Mouse (Mus musculus) heart, embryonic 16.5 days (tissue): ENCODE measurements around the gene Mllt3. TPM values are rescaled to one million over a fixed set of nuclear protein-coding genes. Genes with fewer than 3 reads are reported as not detected.

ENCODE experiments used
- ATAC-seq: fragments of 200-750 bp; cut with Nextera tagmentation; replicated peaks from 2 replicates; pipeline ENCODE4 v1.8.0; 2017; ENCODE audit warnings: moderate number of reproducible peaks; ENCODE audit not compliant: insufficient read depth, low FRiP score; ENCODE audit errors: extremely low read depth
- H3K27ac ChIP-seq: fragments of 300-500 bp; sonication (generic); 2 replicates; pipeline ENCODE4 v1.5.1; 2014; ENCODE audit warnings: mild to moderate bottlenecking, low read length, control low read depth, moderate library complexity
- H3K27me3 ChIP-seq: fragments of 300-500 bp; sonication (generic); 2 replicates; pipeline ENCODE4 v1.6.1; 2014; ENCODE audit warnings: low read length, mixed read lengths; ENCODE audit not compliant: control insufficient read depth, insufficient read depth
- H3K36me3 ChIP-seq: fragments of 300-500 bp; sonication (generic); 2 replicates; pipeline ENCODE4 v1.6.1; 2014; ENCODE audit not compliant: control insufficient read depth, insufficient read depth
- H3K4me1 ChIP-seq: fragments of 300-500 bp; sonication (generic); 2 replicates; pipeline ENCODE4 v1.6.1; 2014; ENCODE audit warnings: low read length, mixed read lengths; ENCODE audit not compliant: control insufficient read depth, insufficient read depth
- H3K4me2 ChIP-seq: fragments of 300-500 bp; sonication (generic); 2 replicates; pipeline ENCODE4 v1.6.1; 2014; ENCODE audit warnings: low read depth, mild to moderate bottlenecking, control low read depth, low read length
- H3K4me3 ChIP-seq: fragments of 300-500 bp; sonication (generic); 2 replicates; pipeline ENCODE4 v1.5.1; 2014; ENCODE audit warnings: mild to moderate bottlenecking, control low read depth, low read length
- H3K9ac ChIP-seq: fragments of 300-500 bp; sonication (generic); 2 replicates; pipeline ENCODE4 v1.6.1; 2014; ENCODE audit warnings: low read length, control low read depth
- H3K9me3 ChIP-seq: fragments of 300-500 bp; sonication (generic); replicated peaks from 2 replicates; pipeline ENCODE4 v1.6.1; 2016; ENCODE audit warnings: low read length; ENCODE audit not compliant: control insufficient read depth
- WGBS: fragments of 180-500 bp; shearing (Covaris S2); extraction: QIAGEN DNeasy Blood & Tissue Kit; methylation state at CpG from one replicate; pipeline ENCODE4 v1.1.7; 2014; 5-methylcytosine and 5-hydroxymethylcytosine counted together
- polyA plus RNA-seq: library from polyadenylated mRNA; unstranded; fragments of >200 nt; fragmentation: Nextera tagmentation; extraction: Ambion mirVana; gene quantifications from 2 replicates; pipeline ENCODE4 v1.2.1, GENCODE M21; 2015

The Mllt3 gene
- polyA plus RNA-seq, 1 experiment from 2014 or later: 23.2 TPM

DNA sequence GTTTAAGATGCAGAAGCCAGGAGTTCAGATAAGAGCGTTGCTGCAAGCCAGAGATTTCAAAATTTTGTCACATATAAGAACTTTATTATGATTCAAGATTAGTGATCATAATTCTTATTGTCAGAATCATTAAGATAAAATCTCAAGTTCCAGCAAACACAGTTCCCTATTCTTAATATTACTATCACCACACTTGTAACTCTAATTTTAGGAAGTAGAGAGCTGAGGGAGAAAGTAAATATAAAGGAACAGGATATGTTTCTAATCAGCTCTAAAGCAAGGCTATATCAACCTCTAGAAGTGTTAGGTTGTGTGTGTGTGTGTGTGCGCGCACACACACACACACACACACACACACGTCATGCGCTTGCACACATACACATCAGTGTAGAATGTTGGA lies 170.0 kb downstream of the Mllt3 start:
- Histone ChIP-seq H3K4me3 (no peak overlapping the region), H3K27me3 (no peaks in the 10 kb centered on the region), H3K9me3 (no peaks in the 10 kb centered on the region), H3K4me2 (no peak overlapping the region), H3K36me3 (no peaks in the 10 kb centered on the region), H3K27ac (no peak overlapping the region), H3K9ac (no peak overlapping the region), H3K4me1 (no peaks in the 10 kb centered on the region)
- ATAC-seq: no peak
- 85% methylated on average over 5 of the region's 5 CpGs for WGBS

DNA sequence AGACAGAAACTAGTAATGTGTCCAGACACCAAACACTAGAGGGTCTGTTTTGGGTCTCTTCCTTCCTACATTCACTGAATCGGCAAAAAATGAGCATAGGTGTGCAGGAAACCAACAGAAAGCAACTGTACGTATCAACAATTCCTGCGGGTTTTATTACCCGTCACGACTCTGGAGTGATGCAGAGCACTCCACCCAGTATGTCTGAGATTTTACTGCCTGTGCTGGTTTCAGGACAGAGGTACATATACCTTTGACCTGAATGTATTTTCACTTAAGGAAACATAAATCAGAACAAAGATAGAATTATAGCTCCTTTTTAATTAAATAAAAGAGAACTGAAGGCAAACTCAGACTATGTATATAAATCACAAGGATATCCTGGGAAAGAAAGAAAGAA lies 172.4 kb downstream of the Mllt3 start:
- 89% methylated on average over 5 of the region's 5 CpGs for WGBS
- H3K4me3 ChIP-seq: no peak overlapping the region
- H3K36me3 ChIP-seq: no peaks in the 10 kb centered on the region
- no peaks in the 10 kb centered on the region for H3K27me3 ChIP-seq
- H3K4me2 ChIP-seq: no peak overlapping the region
- ATAC-seq: no peak
- no peak overlapping the region for H3K9ac ChIP-seq
- no peak overlapping the region for H3K27ac ChIP-seq
- no peaks in the 10 kb centered on the region for H3K4me1 ChIP-seq
- H3K9me3 ChIP-seq: no peaks in the 10 kb centered on the region

DNA sequence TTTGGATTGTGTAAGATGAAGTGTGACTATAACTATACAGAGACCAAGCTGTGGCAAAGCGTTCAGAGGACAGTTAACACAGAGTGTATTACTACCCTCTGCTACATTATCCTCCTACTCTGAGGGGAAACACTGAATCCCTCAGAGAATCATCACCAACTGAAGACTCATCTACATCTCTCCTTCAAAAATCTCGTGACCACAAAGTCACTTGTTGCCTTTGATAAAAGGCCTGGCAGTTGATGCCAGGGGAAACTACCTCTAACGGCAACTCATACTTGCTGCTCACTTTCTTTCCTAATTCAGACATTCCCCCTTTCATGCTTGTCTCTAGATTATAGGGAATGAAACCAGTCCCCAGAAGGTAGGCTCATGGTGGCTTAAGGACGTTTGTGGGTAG lies 174.0 kb downstream of the Mllt3 start:
- no peaks in the 10 kb centered on the region for H3K27me3 ChIP-seq
- H3K4me3 ChIP-seq: no peak overlapping the region
- H3K36me3 ChIP-seq: no peaks in the 10 kb centered on the region
- H3K9me3 ChIP-seq: no peaks in the 10 kb centered on the region
- 55% methylated on average over 4 of the region's 4 CpGs for WGBS
- H3K27ac ChIP-seq: no peak overlapping the region
- ATAC-seq: no peak
- no peaks in the 10 kb centered on the region for H3K4me1 ChIP-seq
- H3K4me2 ChIP-seq: no peak overlapping the region
- no peak overlapping the region for H3K9ac ChIP-seq

DNA sequence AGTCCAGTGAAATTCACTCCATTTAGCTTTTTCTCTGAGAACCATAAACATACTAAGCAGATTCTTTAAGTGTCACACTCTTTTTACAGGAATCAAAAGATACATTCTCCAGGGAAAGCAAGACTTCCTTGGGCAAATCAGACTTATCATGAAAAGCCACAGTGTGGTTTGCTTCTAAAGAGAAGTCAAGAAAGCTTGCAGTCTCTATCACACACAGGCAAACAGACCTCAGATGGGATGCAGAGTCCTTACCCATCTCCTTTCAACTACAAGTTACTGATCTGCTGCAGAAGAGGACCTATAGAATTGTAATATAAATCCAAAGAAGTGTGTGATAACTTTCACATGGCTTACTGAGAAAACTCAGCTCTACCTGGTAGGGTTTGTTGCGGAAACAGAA lies 175.2 kb downstream of the Mllt3 start:
- Histone ChIP-seq H3K27me3 (no peaks in the 10 kb centered on the region), H3K4me2 (no peak overlapping the region), H3K9me3 (no peaks in the 10 kb centered on the region), H3K9ac (no peak overlapping the region), H3K4me1 (no peaks in the 10 kb centered on the region), H3K27ac (no peak overlapping the region), H3K4me3 (no peak overlapping the region), H3K36me3 (no peaks in the 10 kb centered on the region)
- ATAC-seq: no peak
- 96% methylated on average over 1 of the region's 1 CpGs for WGBS

DNA sequence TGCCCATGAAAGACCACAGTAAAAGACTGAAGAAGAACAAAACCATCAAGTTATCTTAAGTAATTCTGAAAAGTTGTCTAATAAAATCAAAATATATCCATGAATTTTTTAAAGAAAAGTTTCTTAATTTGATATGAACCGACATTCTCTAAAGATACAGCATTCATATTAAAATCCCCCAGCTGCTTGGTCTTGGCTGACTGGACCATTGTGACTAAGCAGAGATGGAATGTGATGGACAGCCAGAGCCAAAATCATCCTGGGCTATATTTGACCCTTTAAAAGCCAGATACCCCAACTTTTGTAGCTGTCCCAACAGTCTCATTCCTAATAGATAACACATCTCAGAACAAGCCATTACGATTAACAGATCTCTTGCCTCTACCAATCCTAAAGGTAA lies 180.7 kb downstream of the Mllt3 start:
- Histone ChIP-seq H3K4me1 (no peaks in the 10 kb centered on the region), H3K27me3 (no peaks in the 10 kb centered on the region), H3K27ac (no peak overlapping the region), H3K4me3 (no peak overlapping the region), H3K9ac (no peak overlapping the region), H3K36me3 (no peaks in the 10 kb centered on the region), H3K4me2 (no peak overlapping the region), H3K9me3 (no peaks in the 10 kb centered on the region)
- 68% methylated on average over 2 of the region's 2 CpGs for WGBS
- no peak for ATAC-seq

DNA sequence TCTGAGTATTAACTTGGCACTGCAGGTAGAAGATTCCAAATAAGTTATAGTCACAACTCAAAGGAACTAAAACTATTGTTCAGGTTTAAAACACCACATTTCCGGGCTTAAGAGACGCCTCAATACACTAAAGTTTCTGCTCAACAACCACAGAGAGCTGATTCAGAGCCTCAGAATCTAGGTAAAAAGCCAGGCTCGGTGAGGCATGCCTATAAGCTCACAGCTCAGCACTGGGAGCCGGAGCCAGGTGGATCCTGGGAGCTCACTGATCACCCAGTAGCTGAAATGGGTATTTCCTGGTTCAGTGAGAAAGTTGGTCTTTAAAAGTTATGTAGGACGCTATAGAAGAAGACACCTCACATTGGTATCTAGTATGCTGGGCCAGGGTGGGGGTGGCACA lies 183.1 kb downstream of the Mllt3 start:
- Histone ChIP-seq H3K4me3 (no peak overlapping the region), H3K27me3 (no peaks in the 10 kb centered on the region), H3K27ac (no peak overlapping the region), H3K9ac (no peak overlapping the region), H3K4me1 (peaks cover 3% of the 10 kb centered on the region; the same call in 1 of the 2 replicates), H3K9me3 (no peaks in the 10 kb centered on the region), H3K36me3 (no peaks in the 10 kb centered on the region), H3K4me2 (no peak overlapping the region)
- 93% methylated on average over 5 of the region's 5 CpGs for WGBS
- ATAC-seq: no peak

DNA sequence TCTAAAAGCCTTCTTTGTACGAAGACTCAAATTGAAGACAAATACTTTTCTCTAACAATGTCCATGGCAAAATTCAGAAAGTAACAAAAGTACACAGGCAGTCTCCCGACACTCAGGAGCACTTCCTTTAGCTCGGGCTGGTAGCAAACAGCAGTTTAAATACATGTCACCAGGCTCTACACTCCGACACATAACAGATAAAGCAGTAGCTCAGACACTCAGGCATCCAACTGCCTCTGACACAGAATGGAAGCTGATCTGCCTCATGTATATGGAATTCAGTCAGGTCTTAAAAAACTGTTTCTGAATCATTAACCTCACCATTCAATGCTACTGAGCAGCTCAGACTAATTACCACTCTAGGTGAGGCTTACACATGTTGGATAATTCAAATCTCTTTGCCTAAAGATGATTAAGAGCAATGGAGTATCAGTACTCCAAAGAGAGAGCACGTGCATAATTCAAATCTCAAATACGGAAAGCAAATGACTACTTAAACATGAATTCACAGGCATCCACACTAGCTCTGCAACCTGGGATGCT lies 188.4 kb downstream of the Mllt3 start:
- Histone ChIP-seq H3K27ac (no peak overlapping the region), H3K4me2 (no peak overlapping the region), H3K36me3 (no peaks in the 10 kb centered on the region), H3K9me3 (no peaks in the 10 kb centered on the region), H3K9ac (no peak overlapping the region; the same call in 1 of the 2 replicates), H3K27me3 (no peaks in the 10 kb centered on the region), H3K4me1 (peaks cover 13% of the 10 kb centered on the region), H3K4me3 (no peak overlapping the region)
- 49% methylated on average over 6 of the region's 6 CpGs for WGBS
- peak; percentile 49; the same call in 1 of the 2 replicates for ATAC-seq

DNA sequence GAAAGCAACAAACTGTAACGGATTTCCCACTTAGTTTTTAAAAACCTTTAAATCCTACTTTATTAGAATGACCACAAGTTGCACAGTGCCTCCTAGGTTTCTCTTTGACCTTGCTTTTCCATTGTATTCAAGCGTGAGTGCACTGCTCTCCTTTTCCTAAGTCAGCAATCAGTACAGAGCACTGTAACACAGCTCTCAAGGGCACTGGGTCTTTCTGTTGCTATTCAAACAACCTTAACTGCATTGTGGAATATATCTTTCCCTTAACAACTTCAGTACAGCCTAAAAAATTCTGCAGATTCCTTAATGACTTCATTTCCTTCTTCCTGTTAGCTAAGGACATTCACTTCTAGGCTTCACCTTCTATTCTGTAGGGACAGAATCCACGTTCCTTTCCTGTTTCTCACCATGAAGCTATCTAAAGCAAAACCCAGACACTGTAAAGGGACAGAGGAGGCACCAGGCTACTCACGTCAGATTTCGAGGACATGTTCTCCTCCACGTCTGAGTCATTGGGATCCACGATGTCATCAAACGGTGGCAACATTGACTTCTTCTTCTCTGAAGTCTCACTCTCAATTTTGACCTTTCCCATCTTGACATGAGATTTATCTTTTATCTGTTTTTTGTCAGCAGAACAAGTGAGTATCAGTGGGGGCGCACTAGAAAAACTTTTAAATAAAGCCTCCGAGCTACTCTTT lies 192.8 kb downstream of the Mllt3 start:
- H3K4me2 ChIP-seq: no peak overlapping the region
- ATAC-seq: 0 out of 2 replicates have a peak, but pooled peaks have one; percentile 32
- peaks cover 17% of the 10 kb centered on the region for H3K4me1 ChIP-seq
- no peaks in the 10 kb centered on the region for H3K27me3 ChIP-seq
- no peak overlapping the region for H3K9ac ChIP-seq
- H3K27ac ChIP-seq: peak overlapping the region; percentile 69
- no peaks in the 10 kb centered on the region for H3K36me3 ChIP-seq
- WGBS: 49% methylated on average over 10 of the region's 10 CpGs
- no peak overlapping the region for H3K4me3 ChIP-seq
- H3K9me3 ChIP-seq: no peaks in the 10 kb centered on the region

DNA sequence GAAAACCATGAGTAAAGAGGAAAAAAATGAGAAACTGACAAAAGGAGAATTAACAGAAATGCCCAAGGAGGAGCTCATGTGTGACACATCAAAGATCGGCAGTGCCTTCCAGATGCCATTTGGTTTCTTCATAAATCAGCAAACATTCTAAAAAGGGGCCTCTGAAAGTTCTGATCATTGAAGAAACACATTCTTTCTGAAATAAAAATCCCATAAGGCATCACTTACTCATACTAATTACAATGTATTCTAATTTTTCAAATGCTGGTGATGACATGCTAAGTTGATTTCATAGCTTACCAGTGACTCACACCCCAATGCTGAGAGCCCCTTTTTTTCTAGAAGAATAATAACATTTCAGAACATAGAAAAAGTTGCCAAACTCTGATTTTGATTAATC lies 194.4 kb downstream of the Mllt3 start:
- no peaks in the 10 kb centered on the region for H3K27me3 ChIP-seq
- no peak overlapping the region for H3K9ac ChIP-seq
- no peak for ATAC-seq
- H3K4me2 ChIP-seq: no peak overlapping the region
- no peak overlapping the region for H3K27ac ChIP-seq
- no peaks in the 10 kb centered on the region for H3K9me3 ChIP-seq
- no peaks in the 10 kb centered on the region for H3K36me3 ChIP-seq
- 86% methylated on average over 1 of the region's 1 CpGs for WGBS
- H3K4me3 ChIP-seq: no peak overlapping the region
- peaks cover 9% of the 10 kb centered on the region for H3K4me1 ChIP-seq
